Mouse (Mus musculus) limb, embryonic 15.5 days (tissue): Measurements from ENCODE around the gene Pnma5. TPM values are rescaled to one million over a fixed set of nuclear protein-coding genes. Genes with fewer than 3 reads are reported as not detected.

Experiments used
- ATAC-seq: fragments of 200-750 bp; cut with Nextera tagmentation; 2 replicates; pipeline ENCODE4 v1.8.0; 2017; ENCODE audit warnings: low read depth, moderate TSS enrichment; ENCODE audit not compliant: insufficient number of reproducible peaks, low FRiP score, low TSS enrichment
- H3K27ac ChIP-seq: fragments of 300-500 bp; sonication (generic); 2 replicates; pipeline ENCODE4 v1.5.1; 2015; ENCODE audit warnings: moderate library complexity, mild to moderate bottlenecking, inconsistent platforms
- H3K27me3 ChIP-seq: fragments of 300-500 bp; sonication (generic); 2 replicates; pipeline ENCODE4 v1.6.1; 2015; ENCODE audit warnings: inconsistent platforms
- H3K36me3 ChIP-seq: fragments of 300-500 bp; sonication (generic); 2 replicates; pipeline ENCODE4 v1.6.1; 2015; ENCODE audit warnings: inconsistent platforms
- H3K4me1 ChIP-seq: fragments of 300-500 bp; sonication (generic); 2 replicates; pipeline ENCODE4 v1.6.1; 2015; ENCODE audit warnings: inconsistent platforms
- H3K4me2 ChIP-seq: fragments of 300-500 bp; sonication (generic); 2 replicates; pipeline ENCODE4 v1.6.1; 2015; ENCODE audit warnings: mild to moderate bottlenecking, inconsistent platforms
- H3K4me3 ChIP-seq: fragments of 300-500 bp; sonication (generic); 2 replicates; pipeline ENCODE4 v1.5.1; 2015; ENCODE audit warnings: mild to moderate bottlenecking, inconsistent platforms
- H3K9ac ChIP-seq: fragments of 300-500 bp; sonication (generic); 2 replicates; pipeline ENCODE4 v1.6.1; 2015; ENCODE audit warnings: inconsistent platforms
- H3K9me3 ChIP-seq: fragments of 300-500 bp; sonication (generic); 2 replicates; pipeline ENCODE4 v1.6.1; 2016; ENCODE audit warnings: inconsistent platforms
- WGBS: fragments of 180-500 bp; shearing (Covaris S2); methylation state at CpG from one replicate; pipeline ENCODE4 v1.1.7; 2015; 5-methylcytosine and 5-hydroxymethylcytosine counted together
- polyA plus RNA-seq: library from polyadenylated mRNA; unstranded; fragments of >200 nt; fragmentation: Nextera tagmentation; extraction: Ambion mirVana; gene quantifications from 2 replicates; pipeline ENCODE4 v1.2.1, GENCODE M21; 2015

The Pnma5 gene
- polyA plus RNA-seq, 1 experiment from 2014 or later: 0.49 TPM

DNA sequence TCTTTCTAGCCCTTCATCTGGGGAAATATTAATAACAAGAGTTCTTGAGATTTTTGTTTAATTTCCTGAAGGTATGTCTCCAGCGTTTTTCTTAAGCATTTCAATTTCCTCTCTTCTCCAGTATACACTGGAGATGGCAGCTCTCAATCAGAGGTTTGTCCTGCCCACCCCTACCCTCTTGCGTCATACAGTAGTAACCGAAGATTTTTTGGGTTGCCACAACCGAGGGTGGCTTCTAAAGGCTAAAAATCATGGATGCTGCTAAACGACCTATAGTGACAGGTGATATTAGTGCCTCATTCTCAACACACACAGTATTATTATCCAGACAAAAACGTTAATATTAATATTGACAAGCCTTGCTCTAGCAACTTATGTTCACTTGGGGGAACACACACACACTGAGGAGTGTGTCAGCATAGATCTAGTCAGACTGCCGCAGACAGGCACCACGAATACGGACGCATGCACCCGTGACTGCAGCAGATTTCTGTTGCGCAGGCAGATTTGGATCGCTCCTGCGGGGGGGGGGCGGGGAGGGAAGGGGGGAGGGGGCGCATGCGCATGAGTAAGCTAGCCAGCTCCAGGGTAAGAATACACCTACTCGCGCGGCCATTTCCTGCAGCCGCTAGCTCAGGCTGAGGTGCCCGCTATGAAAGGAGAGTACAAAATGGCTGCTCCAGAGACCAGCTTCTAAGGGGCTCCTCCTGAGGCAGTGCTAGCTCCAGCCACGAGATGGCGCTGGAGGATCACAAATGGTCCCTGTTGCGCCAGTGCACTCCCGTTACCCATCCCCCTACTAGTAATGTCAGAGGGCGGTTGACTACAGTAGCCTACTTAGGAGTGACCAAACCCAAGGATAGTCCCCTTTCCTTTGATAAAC, 29.1 kb downstream of the Pnma5 start:
- ATAC-seq: peak; percentile 98
- H3K36me3 ChIP-seq: no peaks in the 10 kb centered on the region
- no peaks in the 10 kb centered on the region for H3K9me3 ChIP-seq
- H3K27me3 ChIP-seq: no peaks in the 10 kb centered on the region
- H3K4me3 ChIP-seq: peak overlapping the region; percentile 30
- H3K9ac ChIP-seq: no peak overlapping the region
- peak overlapping the region; percentile 38 for H3K4me2 ChIP-seq
- H3K27ac ChIP-seq: peak overlapping the region; percentile 74
- H3K4me1 ChIP-seq: no peaks in the 10 kb centered on the region
- WGBS: 19% methylated on average over 24 of the region's 27 CpGs

DNA sequence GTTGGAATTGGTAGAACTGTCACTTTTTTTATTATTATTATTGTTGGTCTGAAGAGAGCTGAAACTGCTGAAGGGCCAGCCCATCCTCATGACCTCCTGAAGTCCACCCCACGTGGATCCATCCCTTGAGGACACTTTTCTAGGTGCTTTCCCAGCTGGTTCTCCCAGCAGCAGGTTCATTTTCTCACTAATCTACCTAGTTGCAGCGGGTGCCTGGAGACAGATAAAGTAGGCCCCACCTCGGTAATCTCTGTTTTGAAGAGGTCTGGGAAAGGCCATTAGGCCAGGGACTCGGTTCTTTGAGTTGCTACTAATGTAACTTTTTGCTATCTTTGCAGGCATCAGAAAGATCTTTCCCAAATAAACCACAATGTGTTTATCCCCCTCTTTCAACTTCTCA, 31.2 kb downstream of the Pnma5 start:
- no peak for ATAC-seq
- Histone ChIP-seq H3K36me3 (no peaks in the 10 kb centered on the region), H3K9me3 (no peaks in the 10 kb centered on the region), H3K4me3 (no peak overlapping the region), H3K27ac (no peak overlapping the region), H3K9ac (no peak overlapping the region), H3K27me3 (no peaks in the 10 kb centered on the region), H3K4me2 (no peak overlapping the region), H3K4me1 (no peaks in the 10 kb centered on the region)
- 66% methylated on average over 4 of the region's 4 CpGs for WGBS

DNA sequence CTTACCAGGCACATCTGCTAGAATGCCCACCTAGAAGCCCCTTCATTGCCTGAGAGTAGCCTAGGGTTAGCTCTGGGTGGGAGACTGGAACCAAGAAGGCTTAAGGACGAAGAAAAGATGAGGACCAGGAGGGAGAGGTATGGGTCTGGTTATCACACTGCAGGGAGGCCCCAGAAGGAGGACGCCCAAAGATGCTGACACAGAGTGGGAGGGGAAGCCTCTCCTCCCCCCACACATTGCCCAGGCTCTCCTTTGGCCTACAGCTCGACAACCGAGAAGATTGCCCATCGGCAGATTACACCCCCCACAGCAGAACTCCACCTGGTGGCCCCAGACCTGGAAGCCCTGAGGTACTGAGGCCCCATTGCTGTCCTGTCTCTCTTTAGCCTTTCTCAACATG, 33.8 kb downstream of the Pnma5 start:
- ATAC-seq: no peak
- Histone ChIP-seq H3K9me3 (no peaks in the 10 kb centered on the region), H3K4me3 (no peak overlapping the region), H3K4me1 (no peaks in the 10 kb centered on the region), H3K27me3 (0 out of 2 replicates have a peak, but pooled peaks cover 4% of the 10 kb centered on the region), H3K36me3 (no peaks in the 10 kb centered on the region), H3K27ac (no peak overlapping the region), H3K9ac (no peak overlapping the region), H3K4me2 (no peak overlapping the region)
- 75% methylated on average over 5 of the region's 5 CpGs for WGBS

DNA sequence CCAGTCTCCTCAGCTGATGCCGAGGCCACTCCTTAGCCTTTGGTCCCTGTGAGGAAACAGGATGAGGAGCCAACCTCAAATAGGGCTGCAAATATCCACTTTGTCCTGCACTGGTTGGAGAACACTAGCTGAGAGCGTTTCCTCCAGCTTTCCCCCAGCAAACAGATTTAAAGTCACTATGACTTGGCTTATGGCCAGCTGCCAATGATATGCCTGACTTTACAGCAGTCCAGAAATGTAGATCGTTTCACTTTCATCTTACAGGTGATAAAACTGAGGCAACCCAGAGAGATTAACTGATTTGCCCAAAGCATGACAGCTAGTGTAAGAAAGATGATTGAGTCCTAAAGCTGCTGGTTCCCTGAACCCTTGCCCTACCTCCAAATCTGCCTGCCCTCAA, 41.4 kb downstream of the Pnma5 start:
- Histone ChIP-seq H3K27me3 (0 out of 2 replicates have a peak, but pooled peaks cover 4% of the 10 kb centered on the region), H3K36me3 (no peaks in the 10 kb centered on the region), H3K27ac (no peak overlapping the region), H3K9ac (no peak overlapping the region), H3K9me3 (no peaks in the 10 kb centered on the region), H3K4me2 (no peak overlapping the region), H3K4me3 (no peak overlapping the region), H3K4me1 (no peaks in the 10 kb centered on the region)
- ATAC-seq: no peak
- 46% methylated on average over 3 of the region's 3 CpGs for WGBS

DNA sequence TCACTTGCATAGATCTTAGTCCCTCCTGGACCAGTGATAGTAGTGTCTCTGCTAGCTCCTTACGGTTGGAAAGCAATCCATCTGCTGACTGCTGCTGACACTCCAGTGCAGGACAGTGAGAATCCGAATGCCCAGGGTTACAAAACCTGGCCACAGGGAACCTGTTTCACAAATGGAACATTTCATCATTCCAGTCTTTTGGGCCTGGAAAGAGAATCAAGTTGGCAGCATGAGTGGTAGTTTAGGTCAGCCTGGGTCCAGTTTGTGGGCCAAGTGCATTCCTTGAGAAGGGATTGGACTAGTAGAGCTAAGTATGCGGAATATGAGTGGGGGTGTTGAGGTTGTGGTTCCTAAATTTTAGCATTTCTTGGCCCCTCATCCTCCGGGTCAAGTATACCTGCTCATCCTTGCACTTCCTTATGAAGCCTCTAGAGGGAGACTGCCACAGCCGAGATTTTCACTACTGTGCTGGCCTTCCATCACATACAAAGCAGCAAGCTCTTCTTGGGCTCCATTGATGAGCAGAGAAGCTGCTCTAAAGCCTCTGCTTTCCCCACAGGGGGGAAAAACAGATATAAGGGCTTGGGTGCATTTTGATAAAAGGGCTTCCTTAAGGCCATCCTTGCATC, 44.5 kb downstream of the Pnma5 start:
- no peak for ATAC-seq
- Histone ChIP-seq H3K4me2 (no peak overlapping the region), H3K27me3 (no peaks in the 10 kb centered on the region; the same call in 1 of the 2 replicates), H3K4me3 (no peak overlapping the region), H3K4me1 (no peaks in the 10 kb centered on the region), H3K36me3 (no peaks in the 10 kb centered on the region), H3K9ac (no peak overlapping the region), H3K9me3 (no peaks in the 10 kb centered on the region), H3K27ac (peak overlapping the region; percentile 54)
- WGBS: 55% methylated on average over 5 of the region's 5 CpGs

DNA sequence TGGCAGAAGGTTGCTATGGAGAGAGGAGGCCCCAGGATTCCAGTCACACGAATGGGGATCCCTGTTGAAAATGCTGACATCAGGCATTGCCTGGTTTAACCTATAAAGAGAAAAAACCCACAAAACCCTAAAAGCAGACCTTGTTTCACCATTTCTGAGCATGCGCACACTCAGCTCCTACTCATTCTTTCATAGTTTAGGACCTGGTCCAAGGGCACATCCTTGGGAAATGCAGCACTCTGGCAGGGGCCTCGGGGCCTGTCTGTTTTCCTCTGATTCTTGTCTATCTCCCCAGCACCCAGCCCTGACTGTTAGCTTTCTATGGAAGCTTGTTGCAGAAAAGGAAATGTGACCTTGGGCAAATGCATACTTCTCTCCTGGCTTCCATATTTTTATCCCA, 46.3 kb downstream of the Pnma5 start:
- Histone ChIP-seq H3K27me3 (no peaks in the 10 kb centered on the region; the same call in 1 of the 2 replicates), H3K4me1 (no peaks in the 10 kb centered on the region), H3K4me3 (no peak overlapping the region), H3K4me2 (no peak overlapping the region), H3K9ac (no peak overlapping the region), H3K9me3 (no peaks in the 10 kb centered on the region), H3K36me3 (no peaks in the 10 kb centered on the region), H3K27ac (no peak overlapping the region)
- no peak for ATAC-seq
- 58% methylated on average over 3 of the region's 3 CpGs for WGBS

DNA sequence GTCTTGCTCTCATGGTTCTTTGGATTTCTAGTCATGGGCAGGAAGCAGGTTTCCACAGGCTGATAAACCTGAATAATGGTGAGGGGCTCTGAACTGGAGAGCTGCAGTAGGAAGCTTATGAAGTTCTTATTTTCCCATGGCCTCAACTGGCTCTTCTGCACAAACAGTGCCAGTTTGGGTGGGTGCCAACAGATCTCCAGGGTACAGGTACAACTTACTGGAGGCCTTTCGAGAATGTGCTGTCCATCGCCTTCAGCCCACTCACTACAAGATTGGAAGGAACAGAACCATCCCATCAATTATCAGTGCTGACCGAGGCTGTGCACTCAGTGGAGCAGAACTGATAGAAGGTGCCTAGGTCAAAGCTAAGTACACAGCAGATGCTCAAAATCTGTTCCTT, 48.5 kb downstream of the Pnma5 start:
- WGBS: 82% methylated on average over 3 of the region's 3 CpGs
- Histone ChIP-seq H3K36me3 (no peaks in the 10 kb centered on the region), H3K9me3 (no peaks in the 10 kb centered on the region), H3K4me2 (peak overlapping the region; percentile 51), H3K9ac (no peak overlapping the region), H3K27me3 (no peaks in the 10 kb centered on the region; the same call in 1 of the 2 replicates), H3K4me3 (peak overlapping the region; percentile 44), H3K27ac (no peak overlapping the region), H3K4me1 (peaks cover 7% of the 10 kb centered on the region; the same call in 1 of the 2 replicates)
- no peak for ATAC-seq

DNA sequence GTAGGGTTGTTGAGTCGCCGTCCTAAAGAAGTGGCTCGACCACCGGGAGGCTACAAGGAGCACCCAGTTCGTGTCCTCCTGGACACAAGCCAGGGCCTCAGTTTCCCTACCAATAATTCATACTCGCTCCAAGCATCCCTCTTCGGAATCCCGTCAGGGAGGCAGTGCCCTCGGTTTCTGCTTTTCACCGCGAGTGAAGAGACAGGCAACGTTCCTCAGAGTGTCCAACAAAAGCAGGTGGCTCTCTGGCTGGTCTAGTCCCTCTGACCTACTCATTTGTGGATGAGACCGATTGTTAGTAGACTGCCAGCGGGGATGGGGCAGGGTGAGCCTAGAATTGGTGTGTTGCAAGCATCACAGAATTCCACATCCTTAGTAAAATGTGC, 49.4 kb downstream of the Pnma5 start:
- Histone ChIP-seq H3K9ac (peak overlapping the region; percentile 39; the same call in 1 of the 2 replicates), H3K9me3 (no peaks in the 10 kb centered on the region), H3K27ac (no peak overlapping the region), H3K27me3 (no peaks in the 10 kb centered on the region; the same call in 1 of the 2 replicates), H3K36me3 (no peaks in the 10 kb centered on the region), H3K4me3 (peak overlapping the region; percentile 44), H3K4me1 (peaks cover 7% of the 10 kb centered on the region; the same call in 1 of the 2 replicates), H3K4me2 (peak overlapping the region; percentile 51)
- WGBS: 33% methylated on average over 14 of the region's 14 CpGs
- no peak for ATAC-seq

DNA sequence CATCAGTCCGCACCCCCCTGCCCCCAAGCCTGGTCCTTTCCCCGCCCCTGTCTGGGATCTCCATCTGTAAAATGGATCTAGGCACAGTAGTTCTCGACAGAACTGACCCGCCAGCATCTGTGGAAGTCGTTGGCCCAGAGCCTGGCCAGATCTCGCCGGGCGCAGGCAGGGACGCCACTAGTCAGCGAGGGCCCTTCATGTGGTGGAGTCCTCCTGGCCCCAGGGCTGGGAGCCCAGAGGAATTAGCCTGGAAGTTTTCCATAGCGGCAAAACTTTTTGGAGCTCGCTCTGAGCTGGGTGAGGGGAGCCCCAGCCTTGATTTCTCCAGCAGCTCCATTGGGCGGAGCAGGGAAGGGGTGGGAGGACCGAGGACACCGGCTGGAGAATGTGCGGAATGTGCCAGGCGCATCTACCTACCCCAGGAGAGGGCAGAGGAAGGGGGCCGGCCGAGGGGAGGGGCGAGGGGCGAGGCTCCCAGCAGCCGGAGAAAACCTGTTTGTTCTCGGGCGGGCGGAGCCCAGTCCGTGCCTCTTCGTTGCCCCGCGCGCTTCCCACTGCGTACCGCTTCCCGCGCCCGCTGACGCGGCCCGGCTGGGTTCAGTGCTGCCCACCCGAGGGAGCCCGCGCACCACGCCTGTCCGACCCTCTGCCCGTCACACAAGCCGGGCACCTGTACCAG, 49.9 kb downstream of the Pnma5 start, which contains the start of gene Zfp185:
Gene Zfp185, plus strand, starts transcription at position 499 of the 679 bp plus-strand sequence.
- H3K27ac ChIP-seq: peak within 1 kb of the TSS; percentile 74
- WGBS: 19% methylated on average over 43 of the region's 45 CpGs
- H3K4me3 ChIP-seq: peak within 1 kb of the TSS; percentile 44
- H3K4me1 ChIP-seq: peaks cover 7% of the 10 kb centered on the region; the same call in 1 of the 2 replicates
- H3K9ac ChIP-seq: peak within 1 kb of the TSS; percentile 39; the same call in 1 of the 2 replicates
- peak; percentile 82 for ATAC-seq
- H3K27me3 ChIP-seq: no peaks in the 10 kb centered on the region; the same call in 1 of the 2 replicates
- H3K36me3 ChIP-seq: no peaks in the 10 kb centered on the region
- H3K4me2 ChIP-seq: peak within 1 kb of the TSS; percentile 51
- H3K9me3 ChIP-seq: no peaks in the 10 kb centered on the region

DNA sequence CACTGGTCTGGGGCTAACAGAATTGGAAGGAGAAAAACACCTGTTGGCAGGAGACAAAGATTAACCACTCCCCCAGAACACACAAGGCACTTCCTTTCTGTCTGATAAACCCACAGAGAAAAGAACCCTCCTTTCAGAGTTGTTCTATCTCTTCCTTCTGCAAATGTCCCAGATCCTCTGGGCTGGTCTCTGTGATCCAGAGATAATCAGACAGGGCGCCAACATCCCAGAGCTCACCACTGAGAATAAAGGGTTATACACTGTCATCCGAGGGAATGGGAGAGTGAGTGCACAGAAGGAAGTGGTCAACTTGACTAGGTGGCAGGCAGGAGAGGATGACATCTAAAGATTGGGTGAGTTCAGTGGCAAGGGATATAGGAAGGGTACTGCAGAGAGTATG, 51.3 kb downstream of the Pnma5 start:
- WGBS: 81% methylated on average over 2 of the region's 2 CpGs
- Histone ChIP-seq H3K9me3 (no peaks in the 10 kb centered on the region), H3K4me1 (peaks cover 7% of the 10 kb centered on the region; the same call in 1 of the 2 replicates), H3K4me2 (no peak overlapping the region), H3K36me3 (no peaks in the 10 kb centered on the region), H3K4me3 (no peak overlapping the region), H3K9ac (no peak overlapping the region), H3K27ac (no peak overlapping the region), H3K27me3 (no peaks in the 10 kb centered on the region; the same call in 1 of the 2 replicates)
- ATAC-seq: no peak
